Mouse (Mus musculus): Measurements from ENCODE around the gene Pramef17.
"Not testable (repeated sequence)": the region's sequence is repeated elsewhere in the genome, so short reads cannot be mapped to it uniquely, and the experiment has no call there.

DNA sequence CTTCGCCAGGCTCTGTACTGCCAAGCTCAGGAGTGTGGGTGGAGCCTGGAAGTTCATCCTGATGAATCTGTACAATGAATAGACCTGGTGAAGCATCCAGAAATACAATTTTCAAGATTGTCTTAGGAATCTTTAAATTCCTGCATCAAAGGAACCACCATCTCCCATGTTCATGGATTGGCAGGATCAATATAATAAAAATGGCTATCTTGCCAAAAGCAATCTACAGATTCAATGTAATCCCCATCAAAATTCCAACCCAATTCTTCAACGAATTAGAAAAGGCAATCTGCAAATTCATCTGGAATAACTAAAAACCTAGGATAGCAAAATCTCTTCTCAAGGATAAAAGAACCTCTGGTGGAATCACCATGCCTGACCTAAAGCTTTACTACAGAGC is 27.3 kb downstream of the Pramef17 start, which contains the start of gene Gm13101:
- not testable (repeated sequence) for TF ChIP-seq EP300, CTCF (IDR thresholded peaks at IDR 0.05; ENCODE audit: low read depth)

All from liver, postnatal 0 days (tissue).